Mouse (Mus musculus): ENCODE results near the gene Lhx1.

Gene Lhx1

DNA sequence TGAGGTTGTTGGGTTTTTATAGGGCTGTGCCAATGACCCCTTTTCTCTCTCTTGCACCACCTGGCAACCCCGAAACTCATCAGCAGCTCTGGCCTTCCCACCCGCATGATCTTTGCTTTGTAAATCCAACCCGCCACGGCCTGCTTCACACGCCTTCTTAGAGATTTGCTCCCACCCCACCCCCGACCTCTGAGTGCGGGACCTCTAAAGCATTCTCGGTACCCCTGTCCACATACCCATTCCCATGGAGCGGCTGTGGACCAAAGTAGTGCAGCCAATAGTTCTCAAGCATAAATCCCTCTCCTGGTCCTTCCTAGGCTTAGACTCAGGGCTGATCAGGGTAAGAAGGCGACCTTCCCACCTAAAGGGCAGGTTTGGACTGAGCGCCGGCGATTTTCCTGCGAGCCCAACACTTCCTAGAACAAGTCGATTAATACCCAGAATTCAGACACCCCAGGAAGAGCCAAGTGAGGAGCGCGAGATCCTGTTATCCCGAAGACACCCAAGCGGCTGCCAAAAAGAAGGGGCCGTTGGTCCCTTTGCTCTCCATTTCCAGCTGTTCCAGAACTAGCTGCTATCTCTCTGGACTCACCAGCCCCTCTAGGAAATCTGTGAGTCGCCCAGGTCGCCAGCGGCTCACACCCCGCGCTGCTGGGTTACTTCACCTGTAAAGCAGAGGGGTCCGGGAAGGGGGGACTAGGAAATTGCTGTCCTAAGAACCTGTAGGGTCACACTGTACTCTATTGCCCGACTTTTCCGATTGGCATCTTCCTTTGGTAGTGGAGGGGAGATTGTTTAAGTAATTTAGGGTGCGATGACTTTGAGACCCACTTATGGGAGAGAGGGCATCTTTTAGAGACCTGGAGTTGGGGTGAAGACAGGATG lies 1.9 kb upstream of the Lhx1 start:
- in situ Hi-C loops (cut with MboI, MseI), result loop anchor here (10.0 kb wide), 1 partner anchor 298 kb away; the partner anchor contains the start of gene Dhrs11

GRCm38 (mm10) chr11:84526451-84526850 lies 1.1 kb upstream of the Lhx1 start:
- in situ Hi-C loops (cut with MboI, MseI), result loop anchor here (10.0 kb wide), 1 partner anchor 298 kb away; the partner anchor contains the start of gene Dhrs11

DNA sequence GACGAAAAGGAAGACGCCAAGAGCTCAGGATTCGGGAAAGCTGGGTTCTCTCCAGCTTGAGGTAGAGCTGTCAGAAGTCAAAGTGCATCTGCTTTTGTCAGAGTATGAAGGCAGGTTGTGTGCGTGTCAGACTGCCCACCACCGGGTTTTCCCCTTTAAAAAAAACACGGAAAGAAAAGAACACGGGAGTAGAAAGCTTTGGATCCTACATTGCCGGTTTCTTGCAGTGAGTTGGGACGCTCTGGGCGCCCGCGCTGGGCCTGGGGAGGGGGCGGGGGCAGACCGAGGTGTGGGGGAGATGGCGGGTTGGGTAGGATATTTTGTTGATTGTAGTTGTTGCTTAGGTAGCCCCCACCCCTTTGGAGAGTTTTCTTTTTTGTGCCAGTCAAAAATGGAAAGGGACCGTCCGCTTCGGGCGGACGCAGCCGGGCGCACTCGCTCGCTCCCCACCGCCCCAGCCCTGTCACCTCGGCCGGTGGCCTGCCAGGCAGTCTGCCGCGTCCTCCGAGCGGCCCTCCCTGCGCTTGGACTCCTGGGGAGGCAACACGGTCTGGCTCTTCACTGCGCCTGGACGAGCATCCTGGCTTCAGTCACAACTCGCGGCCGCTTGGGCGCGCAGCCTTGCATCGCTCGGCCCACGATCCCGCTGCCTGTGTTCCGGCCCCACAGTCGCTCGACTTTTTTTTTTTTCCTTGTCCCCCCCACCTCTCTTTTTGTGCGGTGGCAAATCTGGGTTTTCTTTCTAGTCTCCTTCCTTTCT lies 644 bp downstream of the Lhx1 start:
- in situ Hi-C loops (cut with MboI, MseI), result loop anchor here (10.0 kb wide), 1 partner anchor 300 kb away; the partner anchor contains the start of gene Dhrs11

DNA sequence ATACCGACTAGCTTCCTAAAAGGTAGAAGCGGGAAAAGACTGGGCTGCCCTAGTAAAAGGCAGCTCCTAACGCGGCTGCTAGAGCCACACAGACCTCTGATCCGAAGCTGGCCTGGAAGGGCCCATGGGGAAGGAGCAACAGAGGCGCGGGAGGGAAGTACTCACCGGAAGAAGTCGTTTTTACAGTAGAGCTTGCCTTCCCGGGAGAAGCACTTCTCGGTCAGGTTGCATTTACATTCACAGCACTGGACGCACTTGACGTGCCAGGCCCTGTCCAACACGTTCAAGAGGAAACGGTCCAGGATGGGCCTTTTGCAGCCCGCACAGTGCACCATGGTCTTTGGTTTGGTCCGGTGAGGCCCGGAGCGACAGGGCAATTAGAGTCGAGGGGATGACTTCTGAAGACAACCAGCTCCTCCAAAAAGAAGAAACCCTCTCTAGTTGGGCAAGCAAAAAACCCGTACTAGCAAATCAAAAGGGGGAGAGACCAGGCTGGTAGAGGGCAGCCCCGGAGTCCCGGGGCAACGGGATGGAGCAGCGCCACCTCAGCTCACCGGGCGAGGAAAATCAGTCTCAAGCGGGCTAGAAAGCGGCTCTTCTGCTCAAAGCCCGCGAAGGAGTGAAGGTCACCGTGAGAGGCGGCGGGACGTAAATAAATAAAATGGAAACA lies 1.4 kb downstream of the Lhx1 start:
- in situ Hi-C loops (cut with MboI, MseI), result loop anchor here (10.0 kb wide), 1 partner anchor 301 kb away; the partner anchor contains the start of gene Dhrs11

- in situ Hi-C loops (cut with MboI, MseI), result loop anchor here (10.0 kb wide), 1 partner anchor 301 kb away; the partner anchor contains the start of gene Dhrs11
These were observed 2.0 kb downstream of the Lhx1 start for GRCm38 (mm10) chr11:84523321-84523831.

DNA sequence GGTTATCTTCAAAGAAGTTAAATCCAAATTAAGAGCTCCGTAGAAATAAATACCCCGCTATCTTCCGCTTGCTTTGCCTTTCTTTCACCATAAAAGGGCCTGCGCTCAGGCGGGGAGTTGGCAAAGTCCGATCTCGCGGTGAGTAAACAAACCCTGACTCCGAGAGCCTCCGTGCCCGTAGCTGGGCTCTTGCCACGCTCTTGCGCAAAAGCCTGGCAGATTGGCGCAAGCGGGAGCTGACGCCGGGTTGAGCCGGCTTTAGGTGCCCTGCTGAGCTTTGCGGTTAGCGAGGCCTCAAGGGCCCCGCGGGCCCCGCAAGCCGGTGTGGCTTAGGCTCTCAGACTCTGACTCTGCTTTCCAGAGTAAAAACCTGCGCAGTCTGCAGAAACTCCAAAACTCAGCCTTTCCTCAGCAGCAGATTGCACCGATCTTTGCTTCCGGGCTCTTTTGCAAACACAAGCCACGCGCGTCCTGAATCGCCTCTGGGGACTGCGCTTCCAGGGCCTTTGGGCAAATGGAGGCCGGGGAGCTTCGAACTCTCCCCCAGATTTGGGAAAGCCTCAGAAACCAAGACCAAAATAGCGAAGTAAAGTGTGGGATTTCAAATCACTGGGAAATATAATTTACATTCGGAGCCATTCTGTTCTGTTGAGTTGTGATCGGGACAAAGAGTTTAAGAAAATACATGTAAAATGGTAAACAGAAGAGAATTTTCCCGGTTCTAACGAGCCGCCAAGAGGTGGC lies 2.6 kb downstream of the Lhx1 start:
- in situ Hi-C loops (cut with MboI, MseI), result loop anchor here (10.0 kb wide), 1 partner anchor 302 kb away; the partner anchor contains the start of gene Dhrs11

- in situ Hi-C loops (cut with MboI, MseI), result loop anchor here (10.0 kb wide), 1 partner anchor 303 kb away; the partner anchor contains the start of gene Dhrs11
These were observed 3.5 kb downstream of the Lhx1 start for GRCm38 (mm10) chr11:84521751-84522299.

GRCm38 (mm10) chr11:84521071-84521390 lies 4.3 kb downstream of the Lhx1 start:
- in situ Hi-C loops (cut with MboI, MseI), result loop anchor here (10.0 kb wide), 1 partner anchor 304 kb away; the partner anchor contains the start of gene Dhrs11

DNA sequence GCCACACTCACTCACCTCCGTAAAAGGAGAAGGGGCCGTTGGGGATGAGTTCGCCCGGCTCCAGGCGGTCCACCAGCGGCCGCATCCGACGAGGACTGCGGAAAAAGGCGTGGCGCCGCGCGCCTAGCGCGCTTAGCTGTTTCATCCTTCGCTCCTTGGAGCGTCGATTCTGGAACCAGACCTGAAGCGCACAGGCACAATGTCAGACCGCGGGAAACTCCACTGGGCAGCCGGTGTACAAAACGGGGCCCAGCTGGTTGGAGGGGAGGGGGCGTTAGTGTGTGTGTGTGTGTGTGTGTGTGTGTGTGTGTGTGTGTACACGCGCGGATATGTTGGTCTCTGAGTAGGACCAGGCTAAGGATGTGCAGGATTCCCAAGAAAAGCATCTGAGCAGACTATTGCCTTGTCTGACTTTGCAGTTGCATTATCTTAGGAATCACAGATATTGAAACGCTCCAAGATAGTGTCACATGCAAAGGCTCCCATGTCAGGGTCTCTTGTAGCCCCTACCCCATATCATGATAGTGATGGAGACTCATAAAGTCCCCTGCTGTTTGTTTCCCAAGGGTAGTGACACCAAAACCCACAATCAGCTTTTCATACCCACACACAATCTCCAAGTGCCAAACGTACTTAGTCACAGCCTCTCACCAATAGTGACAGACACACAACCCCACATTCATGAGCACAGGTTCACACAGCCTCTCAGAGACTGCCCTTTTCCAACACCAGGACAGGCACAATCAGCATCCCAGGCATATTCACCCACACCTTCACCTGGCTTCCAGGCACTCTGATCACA lies 4.9 kb downstream of the Lhx1 start:
- in situ Hi-C loops (cut with MboI, MseI), result loop anchor here (10.0 kb wide), 1 partner anchor 304 kb away; the partner anchor contains the start of gene Dhrs11

GRCm38 (mm10) chr11:84519576-84520268 lies 5.6 kb downstream of the Lhx1 start:
- in situ Hi-C loops (cut with MboI, MseI), result loop anchor here (10.0 kb wide), 1 partner anchor 305 kb away; the partner anchor contains the start of gene Dhrs11

DNA sequence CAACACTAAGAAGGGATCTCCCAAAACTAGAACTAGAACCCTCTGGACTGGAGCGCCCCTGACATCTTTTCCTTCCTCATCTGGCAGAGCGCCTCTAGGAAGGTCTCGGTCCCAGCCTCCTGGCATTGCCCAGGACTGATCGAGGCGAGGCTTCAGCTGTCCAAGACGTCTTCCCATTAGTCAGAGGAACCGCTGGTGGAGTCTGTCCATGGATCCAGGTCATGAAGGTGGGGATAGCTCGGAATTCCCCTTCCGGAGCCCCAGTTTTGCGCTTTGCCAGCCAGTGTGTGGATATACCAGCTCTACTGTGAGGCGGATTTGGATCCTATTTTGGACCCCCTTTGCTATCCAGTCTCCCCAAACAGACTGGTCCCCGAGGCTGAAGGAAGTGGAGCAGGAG lies 6.3 kb downstream of the Lhx1 start:
- in situ Hi-C loops (cut with MboI, MseI), result no loop called here

- in situ Hi-C loops (cut with MboI, MseI), result no loop called here
These were observed 7.1 kb downstream of the Lhx1 start for GRCm38 (mm10) chr11:84518261-84518660.

DNA sequence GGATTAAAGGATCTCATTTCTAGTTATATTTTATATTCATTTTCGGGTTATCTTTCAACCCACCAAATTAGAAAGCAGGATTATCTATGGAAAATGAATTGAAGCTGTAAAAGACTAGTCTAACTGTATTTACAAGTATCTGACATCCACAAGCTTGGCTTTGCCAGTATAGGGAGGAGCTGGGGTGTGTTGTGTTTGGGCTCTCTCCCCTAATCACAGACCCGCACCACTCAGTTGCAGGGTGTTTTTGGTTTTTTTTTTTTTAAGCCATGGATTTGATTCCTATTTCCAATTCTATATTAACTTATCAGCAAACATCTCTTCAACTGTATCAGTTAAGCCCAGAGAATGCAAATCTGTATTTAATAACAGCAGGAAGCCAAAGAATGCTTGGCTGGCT lies 7.9 kb downstream of the Lhx1 start:
- in situ Hi-C loops (cut with MboI, MseI), result no loop called here

- in situ Hi-C loops (cut with MboI, MseI), result no loop called here
These were observed 8.7 kb downstream of the Lhx1 start for GRCm38 (mm10) chr11:84516501-84517240.

DNA sequence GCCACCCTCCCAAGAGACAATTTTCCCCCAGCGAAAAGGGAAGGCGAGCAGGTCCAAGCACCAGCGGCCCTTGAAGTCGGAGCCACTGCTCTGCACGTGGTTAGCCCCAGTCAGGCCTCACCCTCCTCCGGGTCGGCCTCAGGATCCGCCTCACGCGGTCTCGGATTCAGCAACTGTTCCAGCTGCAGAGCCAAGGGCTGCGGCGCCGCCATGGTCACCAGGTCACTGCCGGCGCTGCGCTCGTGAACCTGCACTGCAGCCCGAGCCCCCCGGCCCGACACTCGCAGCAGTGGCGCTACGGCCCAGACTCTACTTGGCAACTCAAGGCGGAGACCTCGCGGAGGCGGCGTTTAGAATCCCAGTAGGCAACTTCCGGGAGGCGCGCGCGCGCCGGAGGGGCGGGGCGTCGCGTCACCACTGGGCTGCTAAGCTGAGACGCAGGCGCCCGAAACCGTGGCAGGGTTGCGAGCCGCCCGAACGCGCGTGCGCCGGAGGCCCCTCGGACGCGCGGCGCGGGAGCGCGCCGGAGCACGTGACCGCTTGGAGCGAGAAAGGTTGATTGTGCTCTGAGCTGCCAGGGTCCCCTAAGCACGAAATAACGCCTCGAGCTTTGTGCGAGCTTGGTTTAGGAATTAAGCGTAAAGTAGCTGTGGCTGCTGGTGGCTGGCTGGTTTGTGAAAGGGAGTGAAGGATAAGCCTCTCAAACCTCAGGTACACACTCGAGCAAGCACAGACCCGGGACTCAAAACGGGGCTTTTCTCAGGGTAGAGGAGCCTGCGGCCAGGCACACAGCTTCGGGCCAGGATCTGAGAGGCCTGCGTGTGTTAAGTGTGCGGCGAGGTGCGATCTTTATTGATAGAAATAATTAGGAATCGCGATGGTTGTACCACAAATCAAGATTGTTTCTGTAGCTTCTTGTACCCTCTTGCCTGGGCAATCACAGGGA lies 11.9 kb downstream of the Lhx1 start, which contains the start of gene Aatf:
Aatf (minus strand) TSS at position 352 of the 946 bp plus-strand sequence.
- in situ Hi-C loops (cut with MboI, MseI), result no loop called here

- in situ Hi-C loops (cut with MboI, MseI), result no loop called here
These were observed 13.3 kb downstream of the Lhx1 start for GRCm38 (mm10) chr11:84512031-84512430.

DNA sequence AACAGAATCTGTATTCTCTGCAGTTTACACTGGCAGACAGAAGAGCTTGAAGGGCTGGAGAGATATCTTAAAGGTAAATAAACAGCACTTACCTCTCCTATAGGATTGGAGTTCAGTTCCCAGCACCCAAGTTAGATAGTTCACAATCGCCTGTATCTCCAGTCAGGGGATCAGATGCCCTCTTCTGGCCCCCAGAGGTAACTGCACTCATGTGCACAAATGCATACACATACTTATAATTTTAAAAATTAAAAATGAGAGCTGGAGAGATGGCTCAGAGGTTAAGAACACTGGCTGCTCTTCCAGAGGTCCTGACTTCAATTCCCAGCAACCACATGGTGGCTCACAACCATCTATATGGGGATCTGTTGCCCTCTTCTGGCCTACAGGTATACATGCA lies 21.0 kb downstream of the Lhx1 start:
- in situ Hi-C loops (cut with MboI, MseI), result no loop called here

All from T-helper 2 cell (primary cell).